Mouse (Mus musculus) gastrocnemius, postnatal 14 days (tissue): Measurements from ENCODE around the gene Nif3l1. TPM values are rescaled to one million over a fixed set of nuclear protein-coding genes. Genes with fewer than 3 reads are reported as not detected.

ENCODE experiments used
- total RNA-seq, 2 experiments: library from RNA; stranded (reverse); gene quantifications; 2 replicates each; pipeline ENCODE4 v1.2.3; 2021

Nif3l1 gene
- total RNA-seq, 2 experiments from 2014 or later = 9.3 to 9.5 TPM

Other genes starting within 250 kb of the Nif3l1 start
- gene Aox4, start 234.8 kb upstream of the Nif3l1 start, total RNA-seq = under 1 TPM in 1 of 2 experiments, not detected in 1; 0.14 TPM
- under 1 TPM; 0.08 to 0.13 TPM for gene Aox2, start 166.8 kb upstream of the Nif3l1 start, total RNA-seq
- 10 to 100 TPM; 54.4 to 73.9 TPM for gene Bzw1, start 52.3 kb upstream of the Nif3l1 start, total RNA-seq
- 10 to 100 TPM; 25.2 to 44.5 TPM for gene Clk1, start 21.1 kb upstream of the Nif3l1 start, total RNA-seq
- gene Ppil3, start 335 bp downstream of the Nif3l1 start, total RNA-seq = 10 to 100 TPM; 14.6 to 15.3 TPM
- gene Orc2, start 60.0 kb downstream of the Nif3l1 start, total RNA-seq = 10 to 100 TPM in 1 of 2 experiments, 1 to 10 TPM in 1; 9.8 to 11.1 TPM
- gene Fam126b, start 141.2 kb downstream of the Nif3l1 start, total RNA-seq = 1 to 10 TPM; 5.9 to 7.8 TPM
- gene Ndufb3, start 141.2 kb downstream of the Nif3l1 start, total RNA-seq = 100 to 1,000 TPM; 166 to 184 TPM